Mouse (Mus musculus): Measurements from ENCODE around the gene Ptpn6. TPM values are rescaled to one million over a fixed set of nuclear protein-coding genes. Genes with fewer than 3 reads are reported as not detected.

Ptpn6 gene
- polyA plus RNA-seq, 1 experiment from 2014 or later: 21.3 TPM

- Histone ChIP-seq H3K9me3 (ENCODE audit: control insufficient read depth, low read length) (no peaks in the 10 kb centered on the region), H3K27ac (ENCODE audit: low read length) (peak overlapping the region; percentile 97), H3K27me3 (ENCODE audit: control insufficient read depth, insufficient read depth, low read depth, low read length) (no peaks in the 10 kb centered on the region), H3K4me3 (ENCODE audit: low read length) (peak overlapping the region; percentile 75), H3K9ac (ENCODE audit: low read length) (peak overlapping the region; percentile 92), H3K36me3 (ENCODE audit: control insufficient read depth, insufficient read depth, low read length) (no peaks in the 10 kb centered on the region), H3K4me2 (ENCODE audit: low read depth, low read length) (peak overlapping the region; percentile 53), H3K4me1 (replicated peaks; ENCODE audit: control insufficient read depth, insufficient read depth, low read length) (peaks cover 39% of the 10 kb centered on the region)
- ATAC-seq (ENCODE audit: low read depth): no peak
- WGBS: 2% methylated on average over 5 of the region's 5 CpGs
Observed at GRCm38 (mm10) chr6:124757351-124757880, 18.9 kb upstream of the Ptpn6 start.

DNA sequence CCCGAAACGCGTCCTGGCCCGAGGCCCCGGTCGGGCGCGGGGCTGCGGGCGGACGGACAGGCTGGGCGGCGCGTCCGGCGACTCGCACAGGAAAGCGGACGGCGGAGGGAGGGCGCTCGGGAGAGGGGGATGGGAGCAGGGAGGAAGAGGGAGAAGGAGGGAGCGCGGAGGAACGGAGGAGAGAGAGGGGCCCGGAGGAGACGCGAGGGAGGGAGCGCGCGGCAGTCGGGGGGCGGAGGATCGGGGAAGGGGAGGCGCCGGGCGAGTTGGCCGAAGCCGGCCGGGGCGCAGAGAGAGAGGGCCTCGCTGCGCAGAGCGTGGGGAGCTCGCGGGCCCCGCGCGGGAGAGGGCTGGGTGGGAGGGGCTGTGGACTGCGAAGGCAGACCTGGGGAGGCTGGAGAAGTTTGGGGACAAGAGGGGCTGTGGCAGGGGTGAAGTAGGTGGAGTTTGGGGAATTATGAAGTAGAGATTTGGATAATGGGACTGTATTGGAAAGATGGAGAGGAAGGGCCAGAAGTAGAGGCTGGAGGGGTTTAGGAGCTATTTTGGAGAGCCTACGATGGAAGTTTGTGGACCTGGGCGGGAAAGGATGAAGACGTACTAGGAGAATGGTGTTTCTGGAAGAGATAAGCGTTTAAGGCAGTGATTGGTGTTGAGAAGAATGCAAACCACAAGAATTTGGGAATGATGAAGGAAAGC lies 18.3 kb upstream of the Ptpn6 start:
- Histone ChIP-seq H3K4me2 (ENCODE audit: low read depth, low read length) (peak overlapping the region; percentile 53), H3K4me1 (replicated peaks; ENCODE audit: control insufficient read depth, insufficient read depth, low read length) (peaks cover 39% of the 10 kb centered on the region), H3K9ac (ENCODE audit: low read length) (peak overlapping the region; percentile 92), H3K9me3 (ENCODE audit: control insufficient read depth, low read length) (no peaks in the 10 kb centered on the region), H3K27me3 (ENCODE audit: control insufficient read depth, insufficient read depth, low read depth, low read length) (no peaks in the 10 kb centered on the region), H3K4me3 (ENCODE audit: low read length) (peak overlapping the region; percentile 75), H3K36me3 (ENCODE audit: control insufficient read depth, insufficient read depth, low read length) (no peaks in the 10 kb centered on the region), H3K27ac (ENCODE audit: low read length) (peak overlapping the region; percentile 97)
- ATAC-seq (ENCODE audit: low read depth): peak; percentile 80
- WGBS: under 1% methylated on average over 36 of the region's 54 CpGs

GRCm38 (mm10) chr6:124755831-124756595 lies 17.5 kb upstream of the Ptpn6 start, which contains the start of the genes Gm45234 and Atn1:
Gm45234 (minus strand) TSS chr6:124756021.
Atn1 (minus strand) TSS chr6:124756524.
- WGBS: under 1% methylated on average over 45 of the region's 100 CpGs
- Histone ChIP-seq H3K27me3 (ENCODE audit: control insufficient read depth, insufficient read depth, low read depth, low read length) (no peaks in the 10 kb centered on the region), H3K36me3 (ENCODE audit: control insufficient read depth, insufficient read depth, low read length) (no peaks in the 10 kb centered on the region), H3K4me2 (ENCODE audit: low read depth, low read length) (peak within 1 kb of the TSS; percentile 53), H3K4me1 (replicated peaks; ENCODE audit: control insufficient read depth, insufficient read depth, low read length) (peaks cover 39% of the 10 kb centered on the region), H3K9me3 (ENCODE audit: control insufficient read depth, low read length) (no peaks in the 10 kb centered on the region), H3K27ac (ENCODE audit: low read length) (peak within 1 kb of the TSS; percentile 97), H3K4me3 (ENCODE audit: low read length) (peak within 1 kb of the TSS; percentile 75), H3K9ac (ENCODE audit: low read length) (peak within 1 kb of the TSS; percentile 92)
- ATAC-seq (ENCODE audit: low read depth): peak; percentile 68

DNA sequence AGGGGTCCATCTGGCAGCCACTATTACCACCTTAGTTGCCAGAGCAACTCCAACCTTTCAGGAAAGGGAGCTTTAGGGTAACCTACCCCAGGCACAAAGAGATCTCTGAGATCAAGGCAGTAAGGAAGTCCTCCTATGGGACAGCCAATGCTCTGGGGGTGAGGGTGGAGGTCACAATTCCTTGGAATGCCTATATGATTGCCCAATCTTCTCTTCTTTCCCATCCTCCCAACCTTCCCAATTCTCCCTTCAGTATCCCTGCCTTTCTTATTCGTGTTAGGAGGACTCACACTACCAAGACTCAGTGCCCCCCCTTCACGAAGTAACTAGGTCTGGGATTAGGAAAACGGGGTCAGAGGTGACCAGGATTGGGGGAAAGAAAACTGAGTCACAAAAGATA lies 16.8 kb upstream of the Ptpn6 start:
- Histone ChIP-seq H3K4me1 (replicated peaks; ENCODE audit: control insufficient read depth, insufficient read depth, low read length) (peaks cover 39% of the 10 kb centered on the region), H3K27ac (ENCODE audit: low read length) (no peak overlapping the region; the same call in 1 of the 2 replicates), H3K9ac (ENCODE audit: low read length) (peak overlapping the region; percentile 92), H3K36me3 (ENCODE audit: control insufficient read depth, insufficient read depth, low read length) (no peaks in the 10 kb centered on the region), H3K4me3 (ENCODE audit: low read length) (peak overlapping the region; percentile 75), H3K9me3 (ENCODE audit: control insufficient read depth, low read length) (no peaks in the 10 kb centered on the region), H3K4me2 (ENCODE audit: low read depth, low read length) (peak overlapping the region; percentile 53), H3K27me3 (ENCODE audit: control insufficient read depth, insufficient read depth, low read depth, low read length) (no peaks in the 10 kb centered on the region)
- ATAC-seq (ENCODE audit: low read depth): no peak
- 2% methylated on average over 3 of the region's 3 CpGs for WGBS

DNA sequence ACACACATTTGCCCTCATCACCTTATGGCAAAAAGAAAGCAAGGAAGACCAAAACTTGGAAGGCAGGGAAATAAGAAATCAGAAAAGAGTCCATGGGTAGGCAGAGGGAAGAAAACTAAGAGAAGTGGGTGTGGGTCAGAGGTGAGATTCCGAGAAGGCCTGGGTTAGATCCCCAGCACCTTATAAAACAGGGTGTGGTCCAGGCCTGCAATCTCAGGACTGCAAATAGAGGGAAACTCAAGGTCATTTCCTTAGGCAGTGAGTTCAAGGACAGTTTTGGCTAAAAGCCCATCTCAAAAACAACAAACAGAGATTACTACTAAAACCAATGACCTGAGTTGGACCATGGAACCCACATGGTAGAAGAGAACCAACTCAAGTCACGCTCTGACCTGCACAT lies 15.3 kb upstream of the Ptpn6 start:
- Histone ChIP-seq H3K9ac (ENCODE audit: low read length) (no peak overlapping the region), H3K36me3 (ENCODE audit: control insufficient read depth, insufficient read depth, low read length) (peaks cover 4% of the 10 kb centered on the region; the same call in 1 of the 2 replicates), H3K4me3 (ENCODE audit: low read length) (no peak overlapping the region), H3K27ac (ENCODE audit: low read length) (no peak overlapping the region), H3K9me3 (ENCODE audit: control insufficient read depth, low read length) (no peaks in the 10 kb centered on the region), H3K27me3 (ENCODE audit: control insufficient read depth, insufficient read depth, low read depth, low read length) (no peaks in the 10 kb centered on the region), H3K4me1 (replicated peaks; ENCODE audit: control insufficient read depth, insufficient read depth, low read length) (peaks cover 35% of the 10 kb centered on the region), H3K4me2 (ENCODE audit: low read depth, low read length) (no peak overlapping the region)
- ATAC-seq (ENCODE audit: low read depth): no peak
- WGBS: 66% methylated on average over 2 of the region's 2 CpGs

DNA sequence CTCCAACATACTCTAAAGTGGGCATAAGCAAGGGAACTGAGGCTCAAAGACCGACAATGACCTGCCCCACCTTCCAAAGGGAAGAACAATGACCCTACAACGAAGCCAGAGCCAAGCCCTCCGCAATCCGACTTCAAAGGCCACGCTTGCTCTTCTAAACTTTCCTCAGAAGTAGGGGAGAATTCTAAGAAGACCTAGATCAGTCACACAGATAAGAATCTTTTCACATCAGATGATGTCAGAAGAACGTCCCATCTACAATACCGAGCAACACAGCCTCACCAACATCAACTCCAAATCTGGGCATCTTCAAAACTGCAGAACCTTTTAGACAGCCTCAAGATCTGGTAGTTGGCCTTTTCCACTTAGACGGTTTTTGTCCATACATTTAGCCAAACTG lies 11.9 kb upstream of the Ptpn6 start:
- Histone ChIP-seq H3K4me2 (ENCODE audit: low read depth, low read length) (no peak overlapping the region), H3K36me3 (ENCODE audit: control insufficient read depth, insufficient read depth, low read length) (peaks cover 14% of the 10 kb centered on the region), H3K4me1 (replicated peaks; ENCODE audit: control insufficient read depth, insufficient read depth, low read length) (peaks cover 28% of the 10 kb centered on the region), H3K27ac (ENCODE audit: low read length) (no peak overlapping the region), H3K4me3 (ENCODE audit: low read length) (no peak overlapping the region), H3K9me3 (ENCODE audit: control insufficient read depth, low read length) (no peaks in the 10 kb centered on the region), H3K9ac (ENCODE audit: low read length) (no peak overlapping the region), H3K27me3 (ENCODE audit: control insufficient read depth, insufficient read depth, low read depth, low read length) (no peaks in the 10 kb centered on the region)
- 74% methylated on average over 8 of the region's 8 CpGs for WGBS
- ATAC-seq (ENCODE audit: low read depth): no peak

GRCm38 (mm10) chr6:124746654-124747632 lies 8.4 kb upstream of the Ptpn6 start:
- WGBS: 83% methylated on average over 7 of the region's 7 CpGs
- ATAC-seq (ENCODE audit: low read depth): no peak
- Histone ChIP-seq H3K36me3 (ENCODE audit: control insufficient read depth, insufficient read depth, low read length) (peaks cover 32% of the 10 kb centered on the region), H3K27me3 (ENCODE audit: control insufficient read depth, insufficient read depth, low read depth, low read length) (no peaks in the 10 kb centered on the region), H3K9me3 (ENCODE audit: control insufficient read depth, low read length) (no peaks in the 10 kb centered on the region), H3K4me2 (ENCODE audit: low read depth, low read length) (peak overlapping the region; percentile 97; the same call in 1 of the 2 replicates), H3K4me1 (replicated peaks; ENCODE audit: control insufficient read depth, insufficient read depth, low read length) (peaks cover 17% of the 10 kb centered on the region), H3K27ac (ENCODE audit: low read length) (no peak overlapping the region), H3K9ac (ENCODE audit: low read length) (no peak overlapping the region; the same call in 1 of the 2 replicates), H3K4me3 (ENCODE audit: low read length) (no peak overlapping the region; the same call in 1 of the 2 replicates)

- peak; percentile 4; the same call in 1 of the 2 replicates for ATAC-seq (ENCODE audit: low read depth)
- Histone ChIP-seq H3K4me3 (ENCODE audit: low read length) (peak overlapping the region; percentile 58), H3K27ac (ENCODE audit: low read length) (peak overlapping the region; percentile 81), H3K9me3 (ENCODE audit: control insufficient read depth, low read length) (no peaks in the 10 kb centered on the region), H3K4me1 (replicated peaks; ENCODE audit: control insufficient read depth, insufficient read depth, low read length) (peaks cover 23% of the 10 kb centered on the region), H3K27me3 (ENCODE audit: control insufficient read depth, insufficient read depth, low read depth, low read length) (no peaks in the 10 kb centered on the region), H3K4me2 (ENCODE audit: low read depth, low read length) (peak overlapping the region; percentile 97), H3K36me3 (ENCODE audit: control insufficient read depth, insufficient read depth, low read length) (peaks cover 32% of the 10 kb centered on the region), H3K9ac (ENCODE audit: low read length) (peak overlapping the region; percentile 84)
- WGBS: 25% methylated on average over 8 of the region's 8 CpGs
Observed at GRCm38 (mm10) chr6:124746296-124746605, 7.7 kb upstream of the Ptpn6 start.

Measured in lung, embryonic 16.5 days (tissue).